Mouse (Mus musculus): ENCODE measurements around the gene Rcor3.

The Rcor3 gene

GRCm38 (mm10) chr1:192094451-192095170 lies 43.3 kb downstream of the Rcor3 start:
- DNase-seq (ENCODE audit: low read depth in 1 of 2, low spot score in 2 of 2): no peak

- peak; percentile 49 to 76 for DNase-seq (ENCODE audit: low read depth in 1 of 2, low spot score in 2 of 2)
These were observed 44.8 kb downstream of the Rcor3 start for GRCm38 (mm10) chr1:192092879-192093660.

GRCm38 (mm10) chr1:192091806-192092772 lies 45.8 kb downstream of the Rcor3 start, which contains the start of gene Traf5:
Gene Traf5 (minus strand): TSS chr1:192092559.
- DNase-seq (ENCODE audit: low read depth in 1 of 2, low spot score in 2 of 2): peak; percentile 87 to 94

- DNase-seq (ENCODE audit: low read depth in 1 of 2, low spot score in 2 of 2): no peak
These were observed 46.9 kb downstream of the Rcor3 start for GRCm38 (mm10) chr1:192090689-192091567.

- DNase-seq (ENCODE audit: low read depth in 1 of 2, low spot score in 2 of 2): no peak
These were observed 47.6 kb downstream of the Rcor3 start for GRCm38 (mm10) chr1:192090281-192090680.

GRCm38 (mm10) chr1:192089208-192090166 lies 48.4 kb downstream of the Rcor3 start:
- no peak for DNase-seq (ENCODE audit: low read depth in 1 of 2, low spot score in 2 of 2)

- DNase-seq (ENCODE audit: low read depth in 1 of 2, low spot score in 2 of 2): no peak
These were observed 49.9 kb downstream of the Rcor3 start for GRCm38 (mm10) chr1:192088011-192088410.

- DNase-seq (ENCODE audit: low read depth in 1 of 2, low spot score in 2 of 2): no peak
These were observed 50.8 kb downstream of the Rcor3 start for GRCm38 (mm10) chr1:192087098-192087497.

- no peak for DNase-seq (ENCODE audit: low read depth in 1 of 2, low spot score in 2 of 2)
These were observed 51.4 kb downstream of the Rcor3 start for GRCm38 (mm10) chr1:192086279-192087037.

- no peak for DNase-seq (ENCODE audit: low read depth in 1 of 2, low spot score in 2 of 2)
These were observed 52.6 kb downstream of the Rcor3 start for GRCm38 (mm10) chr1:192085218-192085617.

GRCm38 (mm10) chr1:192082646-192083045 lies 55.2 kb downstream of the Rcor3 start:
- no peak for DNase-seq (ENCODE audit: low read depth in 1 of 2, low spot score in 2 of 2)

- DNase-seq (ENCODE audit: low read depth in 1 of 2, low spot score in 2 of 2): no peak
These were observed 56.7 kb downstream of the Rcor3 start for GRCm38 (mm10) chr1:192081129-192081528.

GRCm38 (mm10) chr1:192079121-192079520 lies 58.7 kb downstream of the Rcor3 start:
- DNase-seq (ENCODE audit: low read depth in 1 of 2, low spot score in 2 of 2): no peak

- peak; percentile 56 to 74 for DNase-seq (ENCODE audit: low read depth in 1 of 2, low spot score in 2 of 2)
These were observed 59.5 kb downstream of the Rcor3 start for GRCm38 (mm10) chr1:192078406-192078805.

GRCm38 (mm10) chr1:192076796-192077535 lies 60.9 kb downstream of the Rcor3 start:
- DNase-seq (ENCODE audit: low read depth in 1 of 2, low spot score in 2 of 2): no peak

GRCm38 (mm10) chr1:192076101-192076500 lies 61.8 kb downstream of the Rcor3 start:
- no peak for DNase-seq (ENCODE audit: low read depth in 1 of 2, low spot score in 2 of 2)

- DNase-seq (ENCODE audit: low read depth in 1 of 2, low spot score in 2 of 2): no peak
These were observed 63.0 kb downstream of the Rcor3 start for GRCm38 (mm10) chr1:192074824-192075223.

GRCm38 (mm10) chr1:192072426-192072825 lies 65.4 kb downstream of the Rcor3 start:
- DNase-seq (ENCODE audit: low read depth in 1 of 2, low spot score in 2 of 2): no peak
